Mouse (Mus musculus) intestine, postnatal 0 days (tissue): ENCODE results near the gene Mymx. TPM values are rescaled to one million over a fixed set of nuclear protein-coding genes. Genes with fewer than 3 reads are reported as not detected.

Source experiments
- ATAC-seq: fragments of 200-750 bp; cut with Nextera tagmentation; 2 replicates; pipeline ENCODE4 v1.8.0; 2017; ENCODE audit warnings: mild to moderate bottlenecking, moderate TSS enrichment, moderate library complexity
- H3K27ac ChIP-seq: fragments of 300-500 bp; sonication (generic); 2 replicates; pipeline ENCODE4 v1.5.1; 2014; ENCODE audit warnings: mild to moderate bottlenecking, low read depth, low read length, moderate library complexity
- H3K27me3 ChIP-seq: fragments of 300-500 bp; sonication (generic); replicated peaks from 2 replicates; pipeline ENCODE4 v1.6.1; 2014; ENCODE audit warnings: low read length, mixed read lengths; ENCODE audit not compliant: control insufficient read depth, insufficient read depth
- H3K36me3 ChIP-seq: fragments of 300-500 bp; sonication (generic); 2 replicates; pipeline ENCODE4 v1.6.1; 2014; ENCODE audit warnings: mild to moderate bottlenecking, moderate library complexity; ENCODE audit not compliant: control insufficient read depth, insufficient read depth
- H3K4me1 ChIP-seq: fragments of 300-500 bp; sonication (generic); replicated peaks from 2 replicates; pipeline ENCODE4 v1.6.1; 2014; ENCODE audit warnings: antibody characterized with exemption, low read length, mixed read lengths; ENCODE audit not compliant: control insufficient read depth, insufficient read depth
- H3K4me2 ChIP-seq: fragments of 300-500 bp; sonication (generic); replicated peaks from 2 replicates; pipeline ENCODE4 v1.6.1; 2014; ENCODE audit warnings: low read depth, mild to moderate bottlenecking, moderate library complexity
- H3K4me3 ChIP-seq: fragments of 300-500 bp; sonication (generic); 2 replicates; pipeline ENCODE4 v1.5.1; 2014; ENCODE audit warnings: low read depth, low read length
- H3K9ac ChIP-seq: fragments of 300-500 bp; sonication (generic); 2 replicates; pipeline ENCODE4 v1.6.1; 2014; ENCODE audit warnings: mild to moderate bottlenecking, low read depth, low read length
- H3K9me3 ChIP-seq: fragments of 300-500 bp; sonication (generic); 2 replicates; pipeline ENCODE4 v1.6.1; 2016; ENCODE audit warnings: mixed run types; ENCODE audit not compliant: control insufficient read depth
- CTCF ChIP-seq: sonication (generic); IDR thresholded peaks from 2 replicates; pipeline ENCODE4 v1.5.1; 2016; ENCODE audit warnings: low read depth, mild to moderate bottlenecking, control low read depth, antibody characterized with exemption, moderate library complexity
- WGBS: fragments of 180-500 bp; shearing (Covaris S2); extraction: QIAGEN DNeasy Blood & Tissue Kit; methylation state at CpG from one replicate; pipeline ENCODE4 v1.1.7; 2014; 5-methylcytosine and 5-hydroxymethylcytosine counted together
- polyA plus RNA-seq: library from polyadenylated mRNA; unstranded; fragments of >200 nt; fragmentation: Nextera tagmentation; extraction: Ambion mirVana; gene quantifications from 2 replicates; pipeline ENCODE4 v1.2.1, GENCODE M21; 2015

The Mymx gene
- polyA plus RNA-seq, 1 experiment from 2014 or later: 0.34 TPM

- no peaks in the 10 kb centered on the region for H3K9me3 ChIP-seq
- no peak for TF ChIP-seq CTCF
- no peak overlapping the region for H3K4me3 ChIP-seq
- H3K4me1 ChIP-seq: no peaks in the 10 kb centered on the region
- ATAC-seq: no peak
- no peak overlapping the region for H3K9ac ChIP-seq
- H3K36me3 ChIP-seq: peaks cover 29% of the 10 kb centered on the region; the same call in 1 of the 2 replicates
- WGBS: 72% methylated on average over 23 of the region's 23 CpGs
- peak overlapping the region; percentile 68 for H3K27ac ChIP-seq
- no peaks in the 10 kb centered on the region for H3K27me3 ChIP-seq
- H3K4me2 ChIP-seq: no peak overlapping the region
Measured at GRCm38 (mm10) chr17:45585725-45586448, 16.0 kb downstream of the Mymx start.

DNA sequence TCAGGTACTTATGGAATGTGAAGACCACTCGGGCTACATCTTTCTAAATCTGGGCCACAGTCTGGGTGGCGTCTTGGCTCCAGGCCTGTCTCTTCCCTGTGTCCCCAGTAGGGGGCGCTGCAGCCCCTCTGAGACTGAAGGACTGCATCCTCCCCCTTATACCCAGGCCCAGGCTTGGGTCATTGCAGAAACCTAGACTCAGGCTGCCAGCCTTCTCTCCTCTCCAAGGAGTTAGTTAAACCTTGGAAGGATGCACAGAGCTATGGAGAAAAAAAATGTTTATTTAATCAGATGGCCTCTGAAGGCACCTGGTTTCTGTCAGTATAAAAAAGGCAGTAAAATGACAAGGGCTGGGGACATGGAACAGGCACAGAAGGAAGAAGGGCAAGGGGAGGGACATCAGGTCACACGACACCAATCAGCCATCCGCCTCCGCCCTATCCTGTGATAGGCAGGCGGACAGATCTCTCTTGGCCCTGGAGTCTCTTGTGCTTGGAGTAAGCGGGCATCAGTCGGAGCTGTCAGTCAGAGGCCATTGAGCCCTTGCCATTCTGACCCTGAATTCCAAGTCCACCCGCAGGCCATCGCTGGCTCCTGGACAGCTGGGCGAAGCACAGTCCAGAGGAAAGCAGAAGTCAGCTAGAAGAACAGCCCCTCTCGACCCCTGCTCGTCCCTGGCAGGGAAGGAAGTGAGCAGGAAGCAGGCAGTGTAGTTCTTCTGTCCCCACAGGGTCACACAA, 16.8 kb downstream of the Mymx start:
- Histone ChIP-seq H3K27ac (peak overlapping the region; percentile 68), H3K9me3 (no peaks in the 10 kb centered on the region), H3K4me2 (peak overlapping the region; percentile 25; the same call in 1 of the 2 replicates), H3K9ac (no peak overlapping the region), H3K4me3 (no peak overlapping the region), H3K36me3 (peaks cover 27% of the 10 kb centered on the region; the same call in 1 of the 2 replicates), H3K4me1 (no peaks in the 10 kb centered on the region), H3K27me3 (no peaks in the 10 kb centered on the region)
- WGBS: 32% methylated on average over 14 of the region's 14 CpGs
- TF ChIP-seq CTCF: peak; percentile 92
- ATAC-seq: peak; percentile 34

DNA sequence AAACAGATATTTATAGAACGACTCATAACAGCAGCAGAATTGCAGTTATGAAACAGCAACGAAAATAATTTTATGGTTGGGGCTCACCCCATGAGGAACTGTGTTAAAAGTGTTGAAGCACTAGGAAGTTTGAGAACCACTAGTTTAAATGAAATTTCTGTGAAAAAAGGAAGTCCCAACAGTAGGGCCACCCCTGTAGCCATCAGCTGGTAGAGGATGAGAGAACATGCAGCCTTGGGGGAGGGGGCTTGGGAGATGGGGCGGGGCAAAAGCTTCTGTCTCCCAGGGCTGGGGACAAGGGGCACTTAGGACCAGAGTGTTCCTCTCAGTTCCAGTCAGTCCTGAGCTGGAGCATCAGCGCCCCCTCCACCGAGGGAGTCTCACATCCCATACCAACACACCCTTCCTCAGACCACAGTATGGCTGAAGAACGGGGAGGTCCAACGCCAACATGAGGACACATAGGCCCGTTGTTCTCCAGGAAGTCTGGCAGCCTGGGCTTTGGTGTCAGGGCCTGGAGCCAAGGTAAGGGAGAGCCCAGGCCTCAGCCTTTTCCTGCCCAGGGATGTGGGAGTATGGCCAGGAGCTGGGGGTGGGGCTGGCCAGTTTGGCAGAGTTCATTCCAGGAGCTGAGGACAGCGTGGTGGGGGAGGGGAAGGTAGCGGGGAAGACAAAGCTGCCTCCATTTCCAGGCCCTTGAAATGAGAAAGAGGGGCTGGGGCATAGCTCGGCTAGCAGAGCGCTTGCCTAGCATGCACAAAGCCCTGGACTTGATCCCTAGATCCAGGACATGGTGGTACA, 17.6 kb downstream of the Mymx start:
- Histone ChIP-seq H3K9me3 (no peaks in the 10 kb centered on the region), H3K36me3 (peaks cover 19% of the 10 kb centered on the region; the same call in 1 of the 2 replicates), H3K27me3 (no peaks in the 10 kb centered on the region), H3K4me1 (no peaks in the 10 kb centered on the region), H3K4me2 (peak overlapping the region; percentile 25; the same call in 1 of the 2 replicates), H3K9ac (no peak overlapping the region), H3K4me3 (no peak overlapping the region), H3K27ac (peak overlapping the region; percentile 68)
- no peak for TF ChIP-seq CTCF
- 55% methylated on average over 12 of the region's 12 CpGs for WGBS
- peak; percentile 25; the same call in 1 of the 2 replicates for ATAC-seq

- Histone ChIP-seq H3K4me2 (no peak overlapping the region), H3K27me3 (no peaks in the 10 kb centered on the region), H3K4me1 (no peaks in the 10 kb centered on the region), H3K27ac (no peak overlapping the region), H3K36me3 (peaks cover 7% of the 10 kb centered on the region; the same call in 1 of the 2 replicates), H3K4me3 (no peak overlapping the region), H3K9ac (no peak overlapping the region), H3K9me3 (no peaks in the 10 kb centered on the region)
- ATAC-seq: no peak
- WGBS: 58% methylated on average over 6 of the region's 6 CpGs
- TF ChIP-seq CTCF: peak; percentile 81
Measured at GRCm38 (mm10) chr17:45582715-45583355, 19.1 kb downstream of the Mymx start.

- Histone ChIP-seq H3K9me3 (no peaks in the 10 kb centered on the region), H3K4me1 (no peaks in the 10 kb centered on the region), H3K4me3 (no peak overlapping the region), H3K9ac (no peak overlapping the region), H3K4me2 (no peak overlapping the region), H3K36me3 (peaks cover 5% of the 10 kb centered on the region; the same call in 1 of the 2 replicates), H3K27ac (no peak overlapping the region), H3K27me3 (no peaks in the 10 kb centered on the region)
- no peak for ATAC-seq
- no peak for TF ChIP-seq CTCF
- WGBS: 85% methylated on average over 6 of the region's 6 CpGs
Measured at GRCm38 (mm10) chr17:45582188-45582587, 19.7 kb downstream of the Mymx start.
